Mouse (Mus musculus): Measurements from ENCODE around the gene Tmem39a.

DNA sequence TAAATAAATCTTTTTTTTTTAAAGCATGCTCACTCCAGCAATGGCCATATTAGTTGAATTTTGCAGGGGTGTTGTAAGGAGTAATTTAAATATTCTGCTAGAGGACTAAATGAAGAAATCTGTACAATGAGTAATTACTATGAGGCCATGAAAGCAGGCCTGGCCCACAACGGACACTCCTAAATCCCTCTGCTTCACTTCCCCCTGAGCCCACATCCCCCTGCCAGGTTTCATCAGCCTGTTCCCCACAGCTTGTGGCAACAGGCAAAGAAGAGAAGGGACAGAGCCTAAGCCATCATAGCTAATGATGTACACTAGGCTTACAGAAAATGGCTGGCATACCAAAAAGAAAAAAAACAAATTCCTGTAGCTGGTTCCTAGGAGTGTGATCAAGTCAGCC, 10.5 kb upstream of the Tmem39a start:
- no peak for TF ChIP-seq CTCF (IDR thresholded peaks at IDR 0.05; ENCODE audit: control insufficient read depth, insufficient read depth, low read length)
- TF ChIP-seq POLR2A (IDR thresholded peaks at IDR 0.05; ENCODE audit: borderline replicate concordance, control insufficient read depth, low read depth, low read length), result no peak

Measured in bone marrow, adult 2 months (tissue).